Mouse (Mus musculus): Measurements from ENCODE around the gene Arhgap20. TPM values are rescaled to one million over a fixed set of nuclear protein-coding genes. Genes with fewer than 3 reads are reported as not detected.

Arhgap20 gene
- polyA plus RNA-seq, 1 experiment, result not detected

- TF ChIP-seq MYOG (IDR thresholded peaks at IDR 0.05; ENCODE audit: control insufficient read depth, extremely low read depth, insufficient read length), result no peak
- no peak for TF ChIP-seq FOSL1 (IDR thresholded peaks at IDR 0.05; ENCODE audit: insufficient read depth, low read length, poor library complexity, severe bottlenecking)
- no peak for TF ChIP-seq CTCF (IDR thresholded peaks at IDR 0.05; ENCODE audit: control insufficient read depth, insufficient read depth, insufficient read length)
- TF ChIP-seq USF1 (IDR thresholded peaks at IDR 0.05; ENCODE audit: low read depth), result no peak
- no peak for TF ChIP-seq MAX (IDR thresholded peaks at IDR 0.05)
- no peak for TF ChIP-seq MYOD1 (IDR thresholded peaks at IDR 0.05; ENCODE audit: control insufficient read depth, insufficient read length, low read depth)
- TF ChIP-seq CEBPB (IDR thresholded peaks at IDR 0.05; ENCODE audit: low read depth), result no peak
- Histone ChIP-seq H3K79me3 (ENCODE audit: low read depth) (no peaks in the 10 kb centered on the region), H3K79me2 (ENCODE audit: control insufficient read depth, insufficient read depth) (no peaks in the 10 kb centered on the region), H3K4me3 (ENCODE audit: insufficient read depth, poor library complexity, severe bottlenecking) (no peak overlapping the region), H3K36me3 (ENCODE audit: control insufficient read depth, insufficient read depth) (no peaks in the 10 kb centered on the region), H3ac (ENCODE audit: control insufficient read depth, insufficient read length, low read depth) (no peak overlapping the region), H3K27me3 (ENCODE audit: control insufficient read depth, insufficient read depth, insufficient read length) (peaks cover 3% of the 10 kb centered on the region)
Observed at GRCm38 (mm10) chr9:51799156-51799555, 34.0 kb downstream of the Arhgap20 start.

GRCm38 (mm10) chr9:51807272-51807671, 42.1 kb downstream of the Arhgap20 start:
- Histone ChIP-seq H3K36me3 (ENCODE audit: control insufficient read depth, insufficient read depth) (no peaks in the 10 kb centered on the region), H3K79me2 (ENCODE audit: control insufficient read depth, insufficient read depth) (no peaks in the 10 kb centered on the region), H3K27me3 (ENCODE audit: control insufficient read depth, insufficient read depth, insufficient read length) (peaks cover 3% of the 10 kb centered on the region), H3ac (ENCODE audit: control insufficient read depth, insufficient read length, low read depth) (no peak overlapping the region), H3K4me3 (ENCODE audit: insufficient read depth, poor library complexity, severe bottlenecking) (no peak overlapping the region), H3K79me3 (ENCODE audit: low read depth) (no peaks in the 10 kb centered on the region)
- TF ChIP-seq FOSL1 (IDR thresholded peaks at IDR 0.05; ENCODE audit: insufficient read depth, low read length, poor library complexity, severe bottlenecking) (no peak), MYOD1 (IDR thresholded peaks at IDR 0.05; ENCODE audit: control insufficient read depth, insufficient read length, low read depth) (no peak), MAX (IDR thresholded peaks at IDR 0.05) (no peak), CTCF (IDR thresholded peaks at IDR 0.05; ENCODE audit: control insufficient read depth, insufficient read depth, insufficient read length) (no peak), USF1 (IDR thresholded peaks at IDR 0.05; ENCODE audit: low read depth) (no peak)

GRCm38 (mm10) chr9:51812931-51813330, 47.8 kb downstream of the Arhgap20 start:
- no peaks in the 10 kb centered on the region for H3K79me3 ChIP-seq (ENCODE audit: low read depth)
- no peaks in the 10 kb centered on the region for H3K79me2 ChIP-seq (ENCODE audit: control insufficient read depth, insufficient read depth)
- no peak overlapping the region for H3K4me3 ChIP-seq (ENCODE audit: insufficient read depth, poor library complexity, severe bottlenecking)
- H3ac ChIP-seq (ENCODE audit: control insufficient read depth, insufficient read length, low read depth), result no peak overlapping the region
- no peaks in the 10 kb centered on the region for H3K36me3 ChIP-seq (ENCODE audit: control insufficient read depth, insufficient read depth)
- H3K27me3 ChIP-seq (ENCODE audit: control insufficient read depth, insufficient read depth, insufficient read length), result no peaks in the 10 kb centered on the region
- no peak for TF ChIP-seq FOSL1 (IDR thresholded peaks at IDR 0.05; ENCODE audit: insufficient read depth, low read length, poor library complexity, severe bottlenecking)
- TF ChIP-seq USF1 (IDR thresholded peaks at IDR 0.05; ENCODE audit: low read depth), result no peak
- no peak for TF ChIP-seq CTCF (IDR thresholded peaks at IDR 0.05; ENCODE audit: control insufficient read depth, insufficient read depth, insufficient read length)
- TF ChIP-seq MYOG (IDR thresholded peaks at IDR 0.05; ENCODE audit: control insufficient read depth, extremely low read depth, insufficient read length), result no peak
- no peak for TF ChIP-seq MYOD1 (IDR thresholded peaks at IDR 0.05; ENCODE audit: control insufficient read depth, insufficient read length, low read depth)
- TF ChIP-seq MAX (IDR thresholded peaks at IDR 0.05), result no peak
- TF ChIP-seq CEBPB (IDR thresholded peaks at IDR 0.05; ENCODE audit: low read depth), result no peak

- Histone ChIP-seq H3K79me3 (ENCODE audit: low read depth) (no peaks in the 10 kb centered on the region), H3K79me2 (ENCODE audit: control insufficient read depth, insufficient read depth) (no peaks in the 10 kb centered on the region), H3K4me3 (ENCODE audit: insufficient read depth, poor library complexity, severe bottlenecking) (no peak overlapping the region), H3K36me3 (ENCODE audit: control insufficient read depth, insufficient read depth) (no peaks in the 10 kb centered on the region), H3K27me3 (ENCODE audit: control insufficient read depth, insufficient read depth, insufficient read length) (peaks cover 6% of the 10 kb centered on the region), H3ac (ENCODE audit: control insufficient read depth, insufficient read length, low read depth) (no peak overlapping the region)
- TF ChIP-seq FOSL1 (IDR thresholded peaks at IDR 0.05; ENCODE audit: insufficient read depth, low read length, poor library complexity, severe bottlenecking), result no peak
- TF ChIP-seq MAX (IDR thresholded peaks at IDR 0.05), result no peak
- no peak for TF ChIP-seq CTCF (IDR thresholded peaks at IDR 0.05; ENCODE audit: control insufficient read depth, insufficient read depth, insufficient read length)
Observed at GRCm38 (mm10) chr9:51824516-51824915, 59.4 kb downstream of the Arhgap20 start.

DNA sequence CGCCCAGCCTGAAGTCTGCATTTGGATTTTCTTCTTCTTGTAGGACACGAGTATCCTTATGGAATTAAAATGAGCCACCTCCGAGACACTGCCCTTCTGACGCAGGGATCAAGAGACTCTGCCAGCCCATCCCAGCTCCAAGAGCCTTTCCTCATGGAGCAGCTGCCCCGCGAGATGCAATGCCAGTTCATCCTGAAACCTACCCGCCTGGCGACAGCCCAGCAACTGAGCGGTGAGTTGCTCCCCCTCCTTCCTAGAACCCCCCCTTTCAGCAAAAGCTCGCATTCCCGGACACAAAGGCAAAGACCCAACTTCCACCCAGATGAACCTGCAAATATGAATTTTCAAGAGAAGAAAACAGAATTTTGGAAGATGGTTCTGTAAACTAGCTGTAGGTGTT, 66.5 kb downstream of the Arhgap20 start:
- peaks cover 12% of the 10 kb centered on the region for H3K27me3 ChIP-seq (ENCODE audit: control insufficient read depth, insufficient read depth, insufficient read length)
- no peaks in the 10 kb centered on the region for H3K79me2 ChIP-seq (ENCODE audit: control insufficient read depth, insufficient read depth)
- H3K36me3 ChIP-seq (ENCODE audit: control insufficient read depth, insufficient read depth), result no peaks in the 10 kb centered on the region
- no peak overlapping the region for H3ac ChIP-seq (ENCODE audit: control insufficient read depth, insufficient read length, low read depth)
- no peak overlapping the region for H3K4me3 ChIP-seq (ENCODE audit: insufficient read depth, poor library complexity, severe bottlenecking)
- H3K79me3 ChIP-seq (ENCODE audit: low read depth), result no peaks in the 10 kb centered on the region
- TF ChIP-seq USF1 (IDR thresholded peaks at IDR 0.05; ENCODE audit: low read depth) (no peak), CEBPB (IDR thresholded peaks at IDR 0.05; ENCODE audit: low read depth) (no peak), CTCF (IDR thresholded peaks at IDR 0.05; ENCODE audit: control insufficient read depth, insufficient read depth, insufficient read length) (no peak), MAX (IDR thresholded peaks at IDR 0.05) (no peak), MYOD1 (IDR thresholded peaks at IDR 0.05; ENCODE audit: control insufficient read depth, insufficient read length, low read depth) (no peak), MYOG (IDR thresholded peaks at IDR 0.05; ENCODE audit: control insufficient read depth, extremely low read depth, insufficient read length) (no peak), FOSL1 (IDR thresholded peaks at IDR 0.05; ENCODE audit: insufficient read depth, low read length, poor library complexity, severe bottlenecking) (no peak)

GRCm38 (mm10) chr9:51832368-51832767, 67.2 kb downstream of the Arhgap20 start:
- Histone ChIP-seq H3K79me2 (ENCODE audit: control insufficient read depth, insufficient read depth) (no peaks in the 10 kb centered on the region), H3K79me3 (ENCODE audit: low read depth) (no peaks in the 10 kb centered on the region), H3K27me3 (ENCODE audit: control insufficient read depth, insufficient read depth, insufficient read length) (peaks cover 16% of the 10 kb centered on the region), H3K36me3 (ENCODE audit: control insufficient read depth, insufficient read depth) (no peaks in the 10 kb centered on the region), H3K4me3 (ENCODE audit: insufficient read depth, poor library complexity, severe bottlenecking) (no peak overlapping the region), H3ac (ENCODE audit: control insufficient read depth, insufficient read length, low read depth) (no peak overlapping the region)
- TF ChIP-seq CEBPB (IDR thresholded peaks at IDR 0.05; ENCODE audit: low read depth), result no peak
- no peak for TF ChIP-seq MAX (IDR thresholded peaks at IDR 0.05)
- TF ChIP-seq MYOG (IDR thresholded peaks at IDR 0.05; ENCODE audit: control insufficient read depth, extremely low read depth, insufficient read length), result no peak
- no peak for TF ChIP-seq FOSL1 (IDR thresholded peaks at IDR 0.05; ENCODE audit: insufficient read depth, low read length, poor library complexity, severe bottlenecking)
- no peak for TF ChIP-seq MYOD1 (IDR thresholded peaks at IDR 0.05; ENCODE audit: control insufficient read depth, insufficient read length, low read depth)
- TF ChIP-seq CTCF (IDR thresholded peaks at IDR 0.05; ENCODE audit: control insufficient read depth, insufficient read depth, insufficient read length), result no peak
- TF ChIP-seq USF1 (IDR thresholded peaks at IDR 0.05; ENCODE audit: low read depth), result no peak

Measured in C2C12 (cell line).